Mouse (Mus musculus) Patski (cell line): Measurements from ENCODE around the gene Eml2. TPM values are rescaled to one million over a fixed set of nuclear protein-coding genes. Genes with fewer than 3 reads are reported as not detected.

Source experiments
- ATAC-seq: fragments of 100-300 bp; one replicate; pipeline ENCODE4 v1.8.0; 2021
- CTCF ChIA-PET: fragments of 350-600 bp; sonication (Branson Sonifier 250); formaldehyde crosslinking; loops from one replicate; lab custom pipeline; 2022; ENCODE audit warnings: inconsistent platforms; lab: Charles Lee
- POLR2A ChIA-PET: fragments of 350-600 bp; sonication (Branson Sonifier 250); formaldehyde crosslinking; loops from one replicate; lab custom pipeline; 2022; ENCODE audit warnings: antibody characterized with exemption, inconsistent platforms; lab: Charles Lee
- DNase-seq: peaks from one replicate; pipeline ENCODE4 v3.0.0-alpha.2; 2011; ENCODE audit warnings: low read depth, low spot score
- H3K27me3 ChIP-seq: fragments of 371-371 bp; one replicate; pipeline ENCODE4 v1.5.1; 2021
- CTCF ChIP-seq: fragments of 100-300 bp; IDR thresholded peaks from one replicate; pipeline ENCODE4 v1.5.1; 2021
- in situ Hi-C: fragments of 300-500 bp; cut with MboI; formaldehyde crosslinking; loops from 3 replicates; pipeline ENCODE4 v1.11.1; 2018; ENCODE audit warnings: low pct_unique_long_range_greater_than_20kb, mixed read lengths
- polyA plus RNA-seq: library from polyadenylated mRNA; unstranded; gene quantifications from one replicate; pipeline ENCODE4 v1.2.3, GENCODE M21; 2021

The Eml2 gene
- polyA plus RNA-seq, 1 experiment from 2014 or later = 73.6 TPM

DNA sequence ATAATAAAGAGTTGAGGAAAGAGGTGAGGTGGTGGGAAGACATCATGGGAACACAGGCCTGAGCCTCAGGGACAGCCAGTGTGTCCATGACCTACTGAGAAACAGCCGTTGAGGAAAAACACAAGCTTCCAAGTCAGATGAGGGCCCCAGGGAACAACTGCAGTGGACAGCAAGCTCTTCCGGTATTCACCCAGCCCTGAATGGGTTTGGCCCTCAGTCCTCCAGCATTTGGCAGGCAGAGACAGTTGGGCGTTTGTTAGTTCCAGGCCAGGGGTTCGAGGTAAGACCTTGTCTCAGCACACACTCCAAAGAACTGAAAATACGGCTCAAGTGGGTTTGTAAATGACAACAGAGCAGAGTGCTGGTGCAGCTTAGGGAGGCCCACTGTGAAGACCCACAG, 77.2 kb downstream of the Eml2 start:
- in situ Hi-C loops = no loop called here
- DNase-seq (no peak), ATAC-seq (no peak)
- H3K27me3 ChIP-seq = no peaks in the 10 kb centered on the region
- ChIA-PET CTCF (interaction anchor here (2.8 to 3.0 kb wide), 2 partner anchors 14 to 28 kb away, joined by 7 to 15 read pairs; no protein-coding TSS in a partner anchor), POLR2A (interaction anchor here (0.7 to 1.5 kb wide), 4 partner anchors 11 to 16 kb away, joined by 3 to 11 read pairs (median 6); no protein-coding TSS in a partner anchor)
- TF ChIP-seq CTCF = no peak

DNA sequence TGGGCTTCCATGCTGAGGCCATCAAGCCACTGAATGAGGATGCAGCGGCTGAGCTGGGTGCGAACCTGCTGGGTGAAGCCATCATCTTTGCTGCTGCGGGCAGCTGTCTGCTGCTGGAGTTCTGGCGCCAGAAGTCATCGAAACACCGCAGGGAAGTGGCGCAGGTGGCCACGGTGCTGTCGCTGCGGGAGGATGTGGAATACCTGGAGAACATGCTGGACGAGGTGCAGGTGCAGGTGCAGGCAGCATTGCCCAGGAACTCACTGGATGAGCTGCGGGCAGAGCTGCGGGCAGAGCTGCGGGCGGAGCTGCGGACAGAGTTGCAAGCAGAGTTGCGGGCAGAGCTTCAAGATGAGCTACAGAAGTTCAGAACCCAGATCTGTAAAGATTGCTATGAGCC, 79.2 kb downstream of the Eml2 start:
- in situ Hi-C loops = no loop called here

More for the DNA sequence above, 79.2 kb downstream of the Eml2 start:
- no peak for DNase-seq
- H3K27me3 ChIP-seq = no peaks in the 10 kb centered on the region
- ChIA-PET CTCF (interaction anchor here (1.1 to 2.2 kb wide), 3 partner anchors 8 to 16 kb away, joined by 3 to 7 read pairs (median 5); no protein-coding TSS in a partner anchor), POLR2A (interaction anchor here (0.7 kb wide), 1 partner anchor 13 kb away, joined by 4 read pairs; no protein-coding TSS in a partner anchor)
- TF ChIP-seq CTCF = no peak
- ATAC-seq = no peak

Other genes starting within 250 kb of the Eml2 start
- not detected for gene Nanos2, start 189.0 kb upstream of the Eml2 start, polyA plus RNA-seq
- gene Mypop, start 185.2 kb upstream of the Eml2 start, polyA plus RNA-seq = 15.3 TPM
- 31.5 TPM for gene Irf2bp1, start 172.4 kb upstream of the Eml2 start, polyA plus RNA-seq
- gene Foxa3, start 152.9 kb upstream of the Eml2 start, polyA plus RNA-seq = 0.09 TPM
- gene Sympk, start 152.0 kb upstream of the Eml2 start, polyA plus RNA-seq = 104 TPM
- gene Rsph6a, start 121.7 kb upstream of the Eml2 start, polyA plus RNA-seq = not detected
- gene Dmwd, start 100.2 kb upstream of the Eml2 start, polyA plus RNA-seq = 73.4 TPM
- 154 TPM for gene Dmpk, start 92.6 kb upstream of the Eml2 start, polyA plus RNA-seq
- 12.6 TPM for gene Six5, start 81.8 kb upstream of the Eml2 start, polyA plus RNA-seq
- 0.03 TPM for gene Gm4969, start 58.1 kb upstream of the Eml2 start, polyA plus RNA-seq
- gene Fbxo46, start 56.6 kb upstream of the Eml2 start, polyA plus RNA-seq = 13.0 TPM
- 15.8 TPM for gene Qpctl, start 27.1 kb upstream of the Eml2 start, polyA plus RNA-seq
- gene Snrpd2, start 26.7 kb upstream of the Eml2 start, polyA plus RNA-seq = 108 TPM
- 0.08 TPM for gene Gipr, start 10.3 kb upstream of the Eml2 start, polyA plus RNA-seq
- 0.19 TPM for gene Gpr4, start 36.1 kb downstream of the Eml2 start, polyA plus RNA-seq
- gene Opa3, start 51.9 kb downstream of the Eml2 start, polyA plus RNA-seq = 39.2 TPM
- 142 TPM for gene Vasp, start 95.4 kb downstream of the Eml2 start, polyA plus RNA-seq
- 0.14 TPM for gene Ppm1n, start 103.6 kb downstream of the Eml2 start, polyA plus RNA-seq
- 4.0 TPM for gene Rtn2, start 106.2 kb downstream of the Eml2 start, polyA plus RNA-seq
- gene Fosb, start 133.6 kb downstream of the Eml2 start, polyA plus RNA-seq = 72.9 TPM
- gene Ercc1, start 168.4 kb downstream of the Eml2 start, polyA plus RNA-seq = 40.9 TPM
- gene Cd3eap, start 183.1 kb downstream of the Eml2 start, polyA plus RNA-seq = 16.6 TPM
- gene Ppp1r13l, start 183.3 kb downstream of the Eml2 start, polyA plus RNA-seq = 11.9 TPM
- 26.2 TPM for gene Ercc2, start 205.6 kb downstream of the Eml2 start, polyA plus RNA-seq
- 44.0 TPM for gene Klc3, start 227.7 kb downstream of the Eml2 start, polyA plus RNA-seq
- gene Ckm, start 228.4 kb downstream of the Eml2 start, polyA plus RNA-seq = not detected